Mouse (Mus musculus) CD4-positive, CD25-positive, alpha-beta regulatory T cell, adult 2 months (primary cell): ENCODE measurements around the gene Gm6812.
"Not testable (repeated sequence)": the region's sequence is repeated elsewhere in the genome, so short reads cannot be mapped to it uniquely, and the experiment has no call there.

Source experiments
- DNase-seq: peaks from one replicate; pipeline ENCODE4 v3.0.0-alpha.2; 2012; ENCODE audit warnings: low read depth, low spot score

The Gm6812 gene

DNA sequence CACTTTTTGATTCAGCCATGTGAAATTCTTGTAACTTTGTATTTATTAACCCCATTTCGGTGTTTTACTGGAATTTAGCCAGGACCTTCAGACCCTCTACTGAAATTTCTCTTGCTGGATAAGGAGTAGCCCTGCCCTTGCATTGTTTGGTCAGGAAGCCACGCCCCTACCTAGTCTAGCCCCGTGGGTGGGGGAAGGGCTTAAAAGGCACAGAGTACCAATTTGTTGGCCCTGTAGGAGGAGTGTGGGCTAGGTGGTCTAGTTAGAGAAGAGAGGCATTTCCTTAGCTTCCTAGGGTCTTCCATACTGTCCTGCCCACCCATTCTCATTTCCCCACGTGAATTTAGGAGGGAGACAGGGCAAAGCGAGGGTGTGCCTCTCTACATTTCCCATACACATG, at the start of gene Gm6812:
Gene Gm6812 (minus strand): TSS at position 101 of the 400 bp plus-strand sequence.
- not testable (repeated sequence) for DNase-seq

DNA sequence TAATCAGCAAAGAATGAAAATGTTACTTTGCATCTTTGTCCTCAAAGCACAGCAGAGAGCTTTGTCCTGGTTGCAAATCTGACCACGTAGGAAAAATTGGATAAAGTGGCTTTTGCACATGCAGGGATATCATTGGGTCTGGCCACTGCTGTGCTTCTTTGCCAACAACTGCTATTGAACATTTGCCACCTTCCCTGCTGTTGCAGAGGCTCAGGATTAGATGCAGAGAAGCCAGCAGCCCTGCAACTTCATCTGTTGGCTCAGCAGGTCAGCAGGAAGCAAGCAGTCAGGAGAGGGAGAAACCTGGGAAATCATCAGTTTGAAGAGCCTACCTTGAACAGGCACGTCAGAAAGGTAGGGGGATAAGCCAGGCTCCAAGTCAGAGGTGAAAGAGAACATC, 27.7 kb downstream of the Gm6812 start:
- no peak for DNase-seq
